Mouse (Mus musculus): ENCODE measurements around the gene Madd.

DNA sequence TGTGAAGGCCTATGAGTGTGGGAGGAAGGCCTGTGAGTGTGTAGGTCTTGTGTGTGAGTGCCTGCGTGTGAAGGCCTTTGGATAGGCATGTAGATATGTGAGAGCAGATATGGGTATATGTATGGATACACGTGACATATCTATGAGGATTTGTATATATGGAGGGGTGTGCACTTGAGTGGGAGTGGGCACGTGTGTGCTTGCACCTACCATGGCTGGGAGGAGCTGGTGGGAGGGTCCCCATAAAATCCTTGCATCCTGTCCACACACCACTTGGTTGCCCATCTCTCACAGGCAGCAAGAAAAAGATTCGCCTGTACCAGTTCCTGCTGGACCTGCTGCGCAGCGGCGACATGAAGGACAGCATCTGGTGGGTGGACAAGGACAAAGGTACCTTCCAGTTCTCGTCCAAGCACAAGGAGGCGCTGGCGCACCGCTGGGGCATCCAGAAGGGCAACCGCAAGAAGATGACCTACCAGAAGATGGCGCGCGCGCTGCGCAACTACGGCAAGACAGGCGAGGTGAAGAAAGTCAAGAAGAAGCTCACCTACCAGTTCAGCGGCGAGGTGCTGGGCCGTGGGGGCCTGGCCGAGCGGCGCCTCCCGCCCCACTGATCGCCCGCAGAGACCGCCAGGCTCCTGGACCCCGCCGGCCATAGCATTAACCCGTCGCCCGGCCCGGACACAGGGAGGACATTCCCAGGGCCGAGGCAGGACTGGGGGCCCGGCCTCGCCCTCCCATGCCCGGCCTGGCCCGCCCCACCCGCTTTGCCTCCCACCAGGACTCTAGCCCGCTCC lies 68.7 kb downstream of the Madd start:
- TF ChIP-seq CTCF (IDR thresholded peaks at IDR 0.05; ENCODE audit: borderline replicate concordance, extremely low read depth, insufficient read depth, insufficient read length): peak; percentile 96
- TF ChIP-seq POLR2A (IDR thresholded peaks at IDR 0.05; ENCODE audit: borderline replicate concordance, extremely low read depth, insufficient read depth, insufficient read length, poor library complexity, severe bottlenecking): no peak
